Mouse (Mus musculus) testis, postnatal 10 days (tissue): ENCODE data around the gene Tctex1d2.

ENCODE experiments used
- DNase-seq: peaks from one replicate; pipeline ENCODE4 v3.0.0; 2021; ENCODE audit warnings: low spot score

The Tctex1d2 gene

GRCm38 (mm10) chr16:32469404-32470105 lies 50.1 kb downstream of the Tctex1d2 start:
- no peak for DNase-seq

DNA sequence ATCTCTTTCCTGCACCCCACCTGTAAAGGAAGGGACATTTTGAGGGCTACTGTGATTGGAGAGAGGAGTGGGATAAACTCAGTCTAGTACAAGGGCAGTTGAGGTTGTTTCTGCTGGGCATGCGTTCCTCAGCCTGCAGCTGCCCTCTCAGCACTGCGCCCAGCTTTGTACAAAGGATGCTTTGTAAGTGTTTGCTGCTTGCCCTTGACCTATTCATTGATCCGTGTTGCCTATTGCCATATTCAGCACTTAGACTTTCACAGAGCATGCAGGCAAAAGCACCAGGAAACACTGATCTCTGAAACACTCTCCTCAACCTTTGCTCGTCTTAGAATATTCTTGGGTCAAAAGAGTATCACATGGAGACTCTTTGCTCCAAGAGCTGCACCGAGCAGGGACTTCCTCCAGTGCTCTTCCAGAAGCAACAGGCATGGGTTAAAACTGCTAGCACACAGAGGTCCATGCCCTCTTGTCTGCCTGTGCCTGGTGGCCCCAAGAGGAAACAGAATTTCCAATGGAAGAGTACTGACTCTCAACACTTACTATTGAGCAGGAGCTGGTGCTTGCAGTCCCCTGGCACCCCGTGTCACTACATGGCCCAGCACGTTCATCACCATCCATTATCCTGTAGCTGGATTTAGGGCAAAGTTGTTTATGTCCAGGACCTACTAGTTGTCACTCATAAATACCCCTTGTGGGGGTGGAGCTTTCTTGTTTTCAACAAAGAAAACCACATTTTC lies 52.9 kb downstream of the Tctex1d2 start:
- DNase-seq: no peak

GRCm38 (mm10) chr16:32477315-32477714 lies 57.8 kb downstream of the Tctex1d2 start:
- DNase-seq: no peak
